Mouse (Mus musculus): Measurements from ENCODE around the gene Gle1. TPM values are rescaled to one million over a fixed set of nuclear protein-coding genes. Genes with fewer than 3 reads are reported as not detected.
"Not testable (repeated sequence)": the region's sequence is repeated elsewhere in the genome, so short reads cannot be mapped to it uniquely, and the experiment has no call there.

The Gle1 gene
- 78.1 and 79.6 TPM in 2 replicates for polyA plus RNA-seq (2016; fragmentation: Nextera tagmentation; extraction: Ambion mirVana)

DNA sequence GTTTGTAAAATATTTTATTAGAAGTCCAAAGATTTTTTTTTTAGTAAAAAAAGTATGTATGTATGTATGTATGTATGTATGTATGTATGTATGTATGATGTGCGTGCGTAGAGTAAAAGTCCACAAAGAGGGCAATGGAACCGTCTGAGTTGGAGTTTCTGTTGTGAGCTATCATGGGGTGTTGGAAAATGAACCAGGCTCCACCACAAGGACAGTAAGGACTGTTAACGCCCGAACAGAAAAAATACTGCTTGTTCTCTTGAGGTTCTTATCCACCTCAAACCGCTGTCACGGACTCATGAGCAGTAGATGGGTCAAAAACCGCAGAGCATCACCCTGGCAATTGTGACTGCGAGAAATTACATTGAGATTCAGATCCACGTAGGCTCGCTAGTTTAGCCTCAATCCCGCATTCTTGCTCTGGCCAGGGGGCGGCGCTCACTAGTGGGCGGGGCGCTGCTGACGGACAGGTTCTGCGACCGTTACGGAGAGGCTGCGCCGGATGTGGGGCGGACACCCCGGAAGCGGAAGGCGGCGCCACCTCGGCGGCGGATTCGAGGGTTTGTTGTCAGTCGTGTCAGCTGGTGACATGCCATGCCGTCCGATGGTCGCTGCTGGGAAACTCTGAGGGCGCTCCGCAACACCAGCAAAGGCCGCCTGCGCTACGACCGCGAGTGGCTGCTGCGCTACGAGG lies at the start of gene Gle1:
TSS of gene Gle1 (plus strand) at position 521 of the 694 bp plus-strand sequence.
- WGBS, result 3% methylated on average over 44 of the region's 44 CpGs
- peak; percentile 97 for DNase-seq (ENCODE audit: low spot score)
- Histone ChIP-seq H3K4me3 (peak within 1 kb of the TSS; percentile 87), H3K27ac (replicated peaks) (peak within 1 kb of the TSS; percentile 86), H3K27me3 (replicated peaks; ENCODE audit: low read depth, poor library complexity, severe bottlenecking) (no peaks in the 10 kb centered on the region), H3K9me3 (no peaks in the 10 kb centered on the region), H3K4me1 (peaks cover 7% of the 10 kb centered on the region), H3K36me3 (replicated peaks) (peaks cover 52% of the 10 kb centered on the region)

DNA sequence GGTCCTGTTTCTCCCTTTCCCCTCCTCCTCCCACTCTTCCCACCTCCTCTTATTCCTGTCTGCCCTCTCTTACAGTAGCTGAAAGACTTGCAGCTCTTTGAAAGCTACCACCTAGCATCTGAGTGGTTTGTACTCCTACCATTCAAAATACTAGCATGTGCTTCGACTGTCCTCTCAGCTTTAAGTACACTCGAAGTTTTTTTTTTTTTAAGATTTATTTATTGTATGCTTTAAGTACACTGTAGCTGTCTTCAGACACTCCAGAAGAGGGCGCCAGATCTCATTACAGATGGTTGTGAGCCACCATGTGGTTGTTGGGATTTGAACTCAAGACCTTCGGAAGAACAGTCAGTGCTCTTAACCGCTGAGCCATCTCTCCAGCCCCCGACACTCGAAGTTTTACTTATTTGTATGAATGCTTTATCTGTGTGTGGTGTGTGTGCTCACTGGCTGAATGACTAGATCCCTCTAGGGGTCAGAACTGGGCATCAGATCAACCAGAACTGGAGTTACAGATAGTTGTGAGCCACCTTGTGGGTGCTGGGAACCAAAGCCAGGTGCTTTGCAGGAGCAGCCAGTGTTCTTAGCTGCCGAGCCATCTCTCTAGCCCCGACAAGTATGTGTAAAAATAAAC lies 48.5 kb upstream of the Gle1 start:
- not testable (repeated sequence) for H3K36me3 ChIP-seq (replicated peaks); H3K9me3 ChIP-seq; H3K27ac ChIP-seq (replicated peaks); H3K27me3 ChIP-seq (replicated peaks; ENCODE audit: low read depth, poor library complexity, severe bottlenecking); DNase-seq (ENCODE audit: low spot score); H3K4me3 ChIP-seq
- peaks cover 23% of the 10 kb centered on the region for H3K4me1 ChIP-seq
- WGBS, result 82% methylated on average over 9 of the region's 9 CpGs

DNA sequence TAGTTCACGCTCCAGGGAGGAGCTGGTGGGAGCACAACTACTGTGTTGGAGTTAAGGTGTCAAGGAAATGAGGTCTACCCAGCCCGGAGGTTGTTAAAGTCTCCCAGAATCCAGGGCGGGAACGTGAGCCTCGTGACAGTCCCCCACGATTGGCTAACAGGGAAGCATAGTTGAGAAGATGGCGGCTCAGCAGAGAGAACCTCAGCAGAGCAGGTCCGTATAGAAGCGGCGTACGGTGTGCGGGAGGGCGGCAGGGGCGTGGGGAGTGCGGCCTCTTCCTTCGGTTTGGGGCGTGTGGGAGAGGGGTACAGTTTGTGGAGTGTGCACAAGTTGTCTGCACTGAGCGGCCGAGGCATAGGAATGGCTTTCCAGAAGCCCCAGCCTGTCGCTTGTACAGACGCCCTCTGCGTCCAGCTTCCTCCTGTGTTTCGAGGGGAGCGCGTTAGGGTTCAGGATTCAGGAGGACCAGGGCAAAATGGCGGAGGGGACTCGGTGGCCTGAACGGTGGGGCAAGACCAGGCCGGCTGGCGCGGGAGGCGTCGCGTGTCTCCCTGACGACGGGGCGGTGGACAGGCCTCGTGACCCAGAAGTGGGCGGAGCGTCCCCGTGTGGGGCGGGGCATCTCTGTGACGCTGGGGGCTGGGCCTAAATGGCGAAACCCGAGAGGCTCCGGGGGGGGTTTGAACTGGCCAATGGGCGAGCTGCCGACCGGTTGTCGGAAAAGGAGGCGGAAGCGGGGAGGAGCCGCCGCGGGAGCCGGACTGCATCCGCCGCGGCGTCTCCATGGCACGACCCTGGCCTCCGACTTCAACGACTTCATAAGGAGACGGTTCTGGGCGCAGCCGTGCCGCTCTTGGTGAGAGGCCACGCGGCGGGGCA lies 45.9 kb upstream of the Gle1 start, which contains the start of gene Odf2:
TSS of gene Odf2 (plus strand) at position 156 of the 879 bp plus-strand sequence.
- WGBS, result under 1% methylated on average over 70 of the region's 70 CpGs
- peak within 1 kb of the TSS; percentile 93 for H3K4me3 ChIP-seq
- DNase-seq (ENCODE audit: low spot score), result peak; percentile 100
- peaks cover 30% of the 10 kb centered on the region for H3K36me3 ChIP-seq (replicated peaks)
- peaks cover 24% of the 10 kb centered on the region for H3K4me1 ChIP-seq
- H3K27me3 ChIP-seq (replicated peaks; ENCODE audit: low read depth, poor library complexity, severe bottlenecking), result 0 out of 2 replicates have a peak, but pooled peaks cover 5% of the 10 kb centered on the region
- no peaks in the 10 kb centered on the region for H3K9me3 ChIP-seq
- peak within 1 kb of the TSS; percentile 94 for H3K27ac ChIP-seq (replicated peaks)

DNA sequence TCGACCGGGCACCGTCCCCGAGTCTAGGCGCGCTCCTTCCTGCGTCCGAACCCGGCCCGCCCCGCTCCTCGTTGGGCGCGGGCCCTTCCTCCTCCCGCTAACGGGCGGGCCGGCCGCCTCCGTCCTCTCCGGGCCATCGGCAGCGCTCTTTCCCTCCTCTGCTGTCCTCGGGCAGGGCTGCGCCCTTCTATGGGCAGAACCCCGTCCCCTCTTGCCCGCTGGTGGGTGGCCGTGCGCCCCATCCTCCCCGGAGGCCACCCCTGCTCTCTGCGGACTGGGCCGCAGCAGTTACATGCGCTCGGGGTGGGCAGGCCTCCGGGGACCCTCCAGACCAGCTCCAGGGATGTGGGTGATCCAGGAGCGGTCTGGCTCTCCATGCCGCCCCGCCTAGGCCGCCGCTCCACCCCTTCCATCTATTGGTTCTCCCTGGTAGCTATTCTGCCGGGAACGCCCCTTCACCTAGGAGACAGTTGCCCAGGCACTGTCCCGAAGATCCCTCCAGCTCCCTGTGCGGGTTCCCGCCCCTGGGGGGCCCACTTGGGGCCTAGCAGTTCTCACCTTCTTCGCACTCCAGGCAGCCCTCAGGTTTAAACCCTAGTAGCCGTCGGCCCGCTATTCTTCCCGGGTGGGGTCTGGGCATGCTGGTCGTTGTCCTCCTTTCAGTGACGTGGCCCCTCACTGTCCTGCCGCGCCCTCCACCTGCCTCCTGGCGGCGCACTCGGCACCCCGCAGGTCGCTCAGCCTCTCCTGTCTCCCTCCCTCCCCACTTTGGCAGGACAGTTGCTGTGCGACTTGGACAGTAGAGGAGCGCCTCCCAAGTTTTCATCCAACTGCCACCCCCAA lies 45.0 kb upstream of the Gle1 start:
- peaks cover 24% of the 10 kb centered on the region for H3K4me1 ChIP-seq
- WGBS, result under 1% methylated on average over 61 of the region's 61 CpGs
- 0 out of 2 replicates have a peak, but pooled peaks cover 5% of the 10 kb centered on the region for H3K27me3 ChIP-seq (replicated peaks; ENCODE audit: low read depth, poor library complexity, severe bottlenecking)
- H3K27ac ChIP-seq (replicated peaks), result peak overlapping the region; percentile 94
- DNase-seq (ENCODE audit: low spot score), result peak; percentile 92
- peak overlapping the region; percentile 93 for H3K4me3 ChIP-seq
- peaks cover 39% of the 10 kb centered on the region for H3K36me3 ChIP-seq (replicated peaks)
- no peaks in the 10 kb centered on the region for H3K9me3 ChIP-seq

DNA sequence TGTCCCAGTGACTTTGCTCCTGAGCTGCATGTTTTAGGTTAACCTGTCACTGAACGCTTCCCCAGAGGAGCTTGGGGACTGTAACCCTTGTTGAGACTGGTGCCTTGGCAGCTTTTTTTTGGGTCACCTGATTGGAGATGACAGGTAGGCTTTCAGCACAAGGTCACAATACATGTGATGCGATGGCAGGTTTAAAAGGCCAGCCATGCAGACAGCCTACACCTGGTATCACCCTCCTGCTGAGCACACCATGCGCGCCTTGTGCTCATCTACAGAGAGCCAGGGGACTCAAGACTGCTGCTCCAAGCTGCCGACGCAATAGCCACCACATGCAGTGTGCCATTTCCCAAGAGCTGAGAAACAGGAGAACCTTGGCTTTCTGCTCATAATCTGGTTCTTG lies 43.5 kb upstream of the Gle1 start:
- H3K4me1 ChIP-seq, result peaks cover 24% of the 10 kb centered on the region
- no peak for DNase-seq (ENCODE audit: low spot score)
- no peaks in the 10 kb centered on the region for H3K9me3 ChIP-seq
- WGBS, result 95% methylated on average over 6 of the region's 6 CpGs
- H3K27me3 ChIP-seq (replicated peaks; ENCODE audit: low read depth, poor library complexity, severe bottlenecking), result 0 out of 2 replicates have a peak, but pooled peaks cover 5% of the 10 kb centered on the region
- H3K36me3 ChIP-seq (replicated peaks), result peaks cover 53% of the 10 kb centered on the region
- H3K4me3 ChIP-seq, result no peak overlapping the region
- no peak overlapping the region for H3K27ac ChIP-seq (replicated peaks)

DNA sequence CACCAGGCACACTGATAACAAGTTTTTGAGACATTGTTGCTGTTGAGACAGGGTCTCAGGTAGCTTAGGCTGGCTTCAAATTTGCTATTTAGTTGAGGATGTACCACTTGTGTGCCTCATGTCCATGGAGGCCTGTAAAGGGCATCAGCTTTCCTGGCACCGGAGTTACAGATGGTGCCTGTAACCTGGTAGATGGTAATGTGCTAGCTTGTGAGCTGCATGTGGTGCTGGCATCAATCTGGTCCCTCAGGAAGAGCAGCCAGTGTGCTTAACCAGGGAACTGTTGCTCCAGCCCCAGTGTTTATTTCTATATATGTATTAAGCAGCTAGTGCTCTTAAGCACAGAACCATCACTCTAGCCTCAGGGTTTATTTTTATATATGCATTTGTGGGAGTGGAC lies 39.2 kb upstream of the Gle1 start:
- no peak overlapping the region for H3K27ac ChIP-seq (replicated peaks)
- DNase-seq (ENCODE audit: low spot score), result no peak
- H3K36me3 ChIP-seq (replicated peaks), result peaks cover 96% of the 10 kb centered on the region
- no peaks in the 10 kb centered on the region for H3K27me3 ChIP-seq (replicated peaks; ENCODE audit: low read depth, poor library complexity, severe bottlenecking)
- H3K9me3 ChIP-seq, result no peaks in the 10 kb centered on the region
- H3K4me1 ChIP-seq, result peaks cover 8% of the 10 kb centered on the region
- no peak overlapping the region for H3K4me3 ChIP-seq
- 88% methylated on average over 1 of the region's 1 CpGs for WGBS

DNA sequence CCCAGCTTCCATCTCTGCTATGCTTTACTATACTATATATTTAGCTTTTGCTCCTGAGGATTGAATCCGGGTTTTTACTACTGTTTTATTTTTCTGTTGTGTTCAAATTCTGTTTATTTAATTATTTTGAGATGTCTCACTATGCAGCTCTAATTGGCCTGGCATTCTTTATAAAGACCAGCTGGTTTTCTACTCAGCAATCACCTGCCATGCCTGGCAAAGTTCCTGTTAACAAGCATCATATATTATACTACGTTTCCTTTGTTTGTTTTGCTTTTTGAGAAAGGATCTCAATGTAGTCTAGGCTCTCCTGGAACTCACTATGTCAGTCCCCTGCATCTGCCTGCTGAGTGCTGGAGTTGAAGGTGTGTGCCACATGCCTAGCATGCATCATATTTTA lies 37.9 kb upstream of the Gle1 start:
- peaks cover 99% of the 10 kb centered on the region for H3K36me3 ChIP-seq (replicated peaks)
- no peaks in the 10 kb centered on the region for H3K27me3 ChIP-seq (replicated peaks; ENCODE audit: low read depth, poor library complexity, severe bottlenecking)
- H3K4me3 ChIP-seq, result no peak overlapping the region
- DNase-seq (ENCODE audit: low spot score), result no peak
- no peak overlapping the region for H3K27ac ChIP-seq (replicated peaks)
- 87% methylated on average over 2 of the region's 2 CpGs for WGBS
- H3K9me3 ChIP-seq, result no peaks in the 10 kb centered on the region
- H3K4me1 ChIP-seq, result no peaks in the 10 kb centered on the region

DNA sequence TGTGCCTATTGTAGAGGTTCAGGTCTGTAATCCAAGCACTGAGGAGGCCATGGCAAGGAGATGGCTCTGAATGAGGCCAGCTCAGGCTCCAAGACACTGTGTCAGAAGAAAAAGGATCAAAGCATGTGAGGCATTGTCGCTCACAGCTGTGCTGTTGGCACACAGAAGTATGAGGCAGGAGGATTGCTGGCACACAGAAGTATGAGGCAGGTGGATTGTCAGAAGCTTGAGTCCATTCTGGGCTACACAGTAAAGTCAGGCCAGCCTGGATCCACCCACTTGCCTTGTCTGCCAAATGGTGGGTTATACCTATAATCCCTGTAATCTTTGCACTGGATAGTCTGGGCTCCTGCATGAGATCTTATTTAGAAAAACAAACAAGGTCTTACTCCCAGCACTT lies 37.1 kb upstream of the Gle1 start:
- no peaks in the 10 kb centered on the region for H3K27me3 ChIP-seq (replicated peaks; ENCODE audit: low read depth, poor library complexity, severe bottlenecking)

DNA sequence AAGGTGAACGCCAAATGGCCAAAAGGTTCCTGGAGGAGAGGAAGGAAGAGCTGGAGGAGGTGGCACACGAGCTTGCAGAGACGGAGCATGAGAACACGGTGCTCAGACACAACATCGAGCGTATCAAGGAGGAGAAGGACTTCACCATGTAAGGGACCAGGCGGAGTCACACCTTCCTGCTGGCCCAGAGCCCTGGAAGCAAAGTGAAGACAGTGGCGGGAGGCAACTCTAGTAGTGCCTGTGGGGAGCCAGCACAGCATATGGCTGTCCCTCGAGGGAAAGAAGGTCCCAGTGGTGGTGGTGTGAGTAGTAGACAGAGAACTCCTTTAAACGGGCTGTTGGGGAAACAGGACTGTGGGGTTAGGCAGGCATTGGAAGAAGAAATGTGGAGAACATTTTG lies 33.0 kb upstream of the Gle1 start:
- peaks cover 100% of the 10 kb centered on the region for H3K36me3 ChIP-seq (replicated peaks)
- 90% methylated on average over 10 of the region's 10 CpGs for WGBS

More for the DNA sequence above, 37.1 kb upstream of the Gle1 start:
- Histone ChIP-seq H3K4me1 (no peaks in the 10 kb centered on the region), H3K27ac (replicated peaks) (no peak overlapping the region), H3K9me3 (no peaks in the 10 kb centered on the region), H3K4me3 (no peak overlapping the region), H3K36me3 (replicated peaks) (peaks cover 99% of the 10 kb centered on the region)
- WGBS, result 95% methylated on average over 1 of the region's 1 CpGs
- no peak for DNase-seq (ENCODE audit: low spot score)

DNA sequence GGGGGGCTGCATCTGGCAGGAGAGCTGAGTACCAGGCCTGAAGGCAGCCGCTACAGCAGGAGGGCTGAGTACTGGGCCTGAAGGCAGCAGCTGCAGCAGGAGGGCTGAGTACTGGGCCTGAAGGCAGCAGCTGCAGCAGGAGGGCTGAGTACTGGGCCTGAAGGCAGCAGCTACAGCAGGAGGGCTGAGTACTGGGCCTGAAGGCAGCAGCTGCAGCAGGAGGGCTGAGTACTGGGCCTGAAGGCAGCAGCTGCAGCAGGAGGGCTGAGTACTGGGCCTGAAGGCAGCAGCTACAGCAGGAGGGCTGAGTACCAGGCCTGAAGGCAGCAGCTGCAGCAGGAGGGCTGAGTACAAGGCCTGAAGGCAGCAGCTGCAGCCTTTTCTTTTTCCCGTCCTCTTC lies 27.1 kb upstream of the Gle1 start:
- H3K4me3 ChIP-seq; H3K4me1 ChIP-seq; H3K27me3 ChIP-seq (replicated peaks; ENCODE audit: low read depth, poor library complexity, severe bottlenecking); H3K27ac ChIP-seq (replicated peaks); H3K9me3 ChIP-seq; DNase-seq (ENCODE audit: low spot score): not testable (repeated sequence)
- WGBS, result 80% methylated on average over 2 of the region's 2 CpGs
- H3K36me3 ChIP-seq (replicated peaks), result peaks cover 94% of the 10 kb centered on the region

More for the DNA sequence above, 33.0 kb upstream of the Gle1 start:
- H3K27me3 ChIP-seq (replicated peaks; ENCODE audit: low read depth, poor library complexity, severe bottlenecking), result no peaks in the 10 kb centered on the region
- H3K4me3 ChIP-seq, result no peak overlapping the region
- no peaks in the 10 kb centered on the region for H3K9me3 ChIP-seq
- DNase-seq (ENCODE audit: low spot score), result no peak
- no peaks in the 10 kb centered on the region for H3K4me1 ChIP-seq
- no peak overlapping the region for H3K27ac ChIP-seq (replicated peaks)

DNA sequence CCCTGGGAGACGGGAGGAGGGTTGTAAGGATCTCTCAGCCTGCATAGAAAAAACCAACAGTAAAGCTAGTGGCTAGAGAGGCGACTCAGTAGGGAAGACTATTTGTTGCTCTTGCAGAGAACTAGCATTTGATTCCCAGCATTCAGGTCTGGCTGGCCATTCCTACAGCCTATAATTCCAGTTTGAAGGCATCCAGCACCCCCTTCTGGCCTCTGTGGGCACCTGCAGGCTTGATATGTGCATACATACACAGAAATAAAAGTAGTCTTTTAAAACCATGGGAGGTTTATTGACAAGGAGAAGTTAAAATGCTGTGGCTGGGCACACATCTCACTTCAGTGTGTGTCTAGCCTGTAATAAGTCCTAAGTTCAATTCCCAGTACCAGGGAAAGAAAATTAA lies 25.2 kb upstream of the Gle1 start:
- Histone ChIP-seq H3K4me1 (no peaks in the 10 kb centered on the region), H3K36me3 (replicated peaks) (peaks cover 93% of the 10 kb centered on the region), H3K27ac (replicated peaks) (no peak overlapping the region), H3K4me3 (no peak overlapping the region), H3K27me3 (replicated peaks; ENCODE audit: low read depth, poor library complexity, severe bottlenecking) (no peaks in the 10 kb centered on the region), H3K9me3 (no peaks in the 10 kb centered on the region)
- 83% methylated on average over 2 of the region's 2 CpGs for WGBS
- DNase-seq (ENCODE audit: low spot score), result peak; percentile 25

DNA sequence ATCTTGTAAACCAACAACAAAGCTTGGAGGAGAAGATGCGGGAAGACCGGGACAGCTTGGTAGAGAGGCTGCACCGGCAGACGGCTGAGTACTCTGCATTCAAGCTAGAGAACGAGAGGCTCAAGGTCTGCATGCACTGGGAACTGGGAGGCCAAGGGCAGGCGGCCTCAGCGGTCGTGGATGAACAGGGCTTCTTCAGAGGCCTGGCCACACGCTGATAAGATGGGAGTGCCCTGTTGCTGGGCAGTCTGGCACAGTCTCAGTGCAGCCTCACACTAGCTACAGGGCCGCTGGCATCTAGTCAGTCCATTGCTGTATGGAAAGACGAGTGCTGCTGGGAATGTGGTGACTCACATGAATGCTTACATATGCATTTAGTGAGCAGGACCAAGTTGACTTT lies 17.6 kb upstream of the Gle1 start:
- H3K27ac ChIP-seq (replicated peaks), result no peak overlapping the region
- WGBS, result 92% methylated on average over 11 of the region's 11 CpGs
- H3K9me3 ChIP-seq, result no peaks in the 10 kb centered on the region
- no peak overlapping the region for H3K4me3 ChIP-seq
- no peak for DNase-seq (ENCODE audit: low spot score)
- H3K27me3 ChIP-seq (replicated peaks; ENCODE audit: low read depth, poor library complexity, severe bottlenecking), result no peaks in the 10 kb centered on the region
- H3K4me1 ChIP-seq, result no peaks in the 10 kb centered on the region
- peaks cover 96% of the 10 kb centered on the region for H3K36me3 ChIP-seq (replicated peaks)

Measured in embryonic facial prominence, embryonic 10.5 days (tissue).